Mouse (Mus musculus): ENCODE results near the gene Serpina3i. TPM values are rescaled to one million over a fixed set of nuclear protein-coding genes. Genes with fewer than 3 reads are reported as not detected.

Gene Serpina3i
- polyA plus RNA-seq, 1 experiment from 2014 or later: not detected

DNA sequence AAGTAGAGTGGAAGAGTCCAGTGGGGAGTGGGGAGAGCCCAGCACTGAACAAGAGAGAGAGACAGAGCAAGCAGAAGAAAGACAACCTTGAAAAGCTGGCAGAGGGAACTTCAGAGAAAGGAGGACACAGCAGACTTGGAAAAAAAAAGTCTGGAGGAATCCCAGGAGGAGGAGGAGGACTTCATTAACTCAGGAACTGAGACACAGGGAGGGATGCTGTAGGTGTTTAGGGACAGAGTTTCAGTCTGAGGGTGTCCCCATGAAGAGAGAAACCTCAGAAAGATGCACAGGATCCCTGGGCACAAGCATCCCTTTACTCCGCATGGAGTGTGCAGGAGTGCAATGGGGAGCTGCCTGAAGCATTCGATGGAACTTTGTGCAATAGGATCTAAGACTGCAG lies 35.1 kb downstream of the Serpina3i start:
- Histone ChIP-seq H3K4me3 (ENCODE audit: control insufficient read depth in 1 of 2, insufficient read depth in 1 of 2, low read depth in 1 of 2, low read length in 2 of 2) (no peak overlapping the region), H3K4me2 (ENCODE audit: low read length) (no peak overlapping the region), H3K27me3 (ENCODE audit: control insufficient read depth, insufficient read depth, low read length) (no peaks in the 10 kb centered on the region), H3K9ac (ENCODE audit: low read length) (no peak overlapping the region), H3K9me3 (ENCODE audit: control insufficient read depth, low read length) (no peaks in the 10 kb centered on the region), H3K27ac (replicated peaks in 1 of 2; ENCODE audit: control insufficient read depth in 1 of 2, insufficient read depth in 1 of 2, low read depth in 2 of 2, low read length in 2 of 2) (no peak overlapping the region), H3K4me1 (ENCODE audit: control insufficient read depth in 2 of 2, insufficient read depth in 2 of 2, low read length in 2 of 2) (no peaks in the 10 kb centered on the region), H3K36me3 (ENCODE audit: control insufficient read depth, insufficient read depth, low read length) (no peaks in the 10 kb centered on the region)
- no peak for ATAC-seq (ENCODE audit: insufficient number of reproducible peaks, insufficient read depth, low FRiP score, low read depth)
- 64% methylated on average over 2 of the region's 2 CpGs for WGBS

- Histone ChIP-seq H3K4me1 (ENCODE audit: control insufficient read depth in 2 of 2, insufficient read depth in 2 of 2, low read length in 2 of 2) (no peaks in the 10 kb centered on the region), H3K4me3 (ENCODE audit: control insufficient read depth in 1 of 2, insufficient read depth in 1 of 2, low read depth in 1 of 2, low read length in 2 of 2) (no peak overlapping the region), H3K27ac (replicated peaks in 1 of 2; ENCODE audit: control insufficient read depth in 1 of 2, insufficient read depth in 1 of 2, low read depth in 2 of 2, low read length in 2 of 2) (no peak overlapping the region), H3K36me3 (ENCODE audit: control insufficient read depth, insufficient read depth, low read length) (no peaks in the 10 kb centered on the region), H3K27me3 (ENCODE audit: control insufficient read depth, insufficient read depth, low read length) (no peaks in the 10 kb centered on the region), H3K9me3 (ENCODE audit: control insufficient read depth, low read length) (no peaks in the 10 kb centered on the region), H3K9ac (ENCODE audit: low read length) (no peak overlapping the region), H3K4me2 (ENCODE audit: low read length) (no peak overlapping the region)
- no peak for ATAC-seq (ENCODE audit: insufficient number of reproducible peaks, insufficient read depth, low FRiP score, low read depth)
- 71% methylated on average over 4 of the region's 4 CpGs for WGBS
Measured at GRCm38 (mm10) chr12:104305991-104306390, 43.1 kb downstream of the Serpina3i start.

DNA sequence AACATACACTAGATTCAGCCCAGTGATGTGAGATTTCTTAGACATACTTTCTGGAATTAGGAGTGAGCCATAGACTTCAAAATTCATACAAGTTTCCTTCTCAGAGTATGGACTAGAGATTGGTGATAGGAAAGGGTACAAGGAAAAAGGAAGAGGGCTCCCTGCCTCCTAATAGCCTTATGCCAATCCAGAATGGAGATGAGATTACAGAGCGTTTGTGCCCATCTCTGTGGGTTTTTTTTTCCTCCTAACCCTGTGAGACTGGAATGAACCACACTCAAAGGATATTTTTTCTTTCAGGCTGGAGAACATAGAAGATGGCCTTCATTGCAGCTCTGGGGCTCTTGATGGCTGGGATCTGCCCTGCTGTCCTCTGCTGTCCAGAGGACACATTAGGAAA lies 51.3 kb downstream of the Serpina3i start, which contains the start of gene Serpina3j:
Gene Serpina3j (plus strand): TSS at position 301 of the 400 bp plus-strand sequence.
- Histone ChIP-seq H3K9ac (ENCODE audit: low read length) (no peak within 1 kb of the TSS), H3K4me2 (ENCODE audit: low read length) (no peak within 1 kb of the TSS), H3K9me3 (ENCODE audit: control insufficient read depth, low read length) (0 out of 2 replicates have a peak, but pooled peaks cover 4% of the 10 kb centered on the region), H3K4me3 (ENCODE audit: control insufficient read depth in 1 of 2, insufficient read depth in 1 of 2, low read depth in 1 of 2, low read length in 2 of 2) (no peak within 1 kb of the TSS), H3K27me3 (ENCODE audit: control insufficient read depth, insufficient read depth, low read length) (no peaks in the 10 kb centered on the region), H3K4me1 (ENCODE audit: control insufficient read depth in 2 of 2, insufficient read depth in 2 of 2, low read length in 2 of 2) (no peaks in the 10 kb centered on the region), H3K27ac (replicated peaks in 1 of 2; ENCODE audit: control insufficient read depth in 1 of 2, insufficient read depth in 1 of 2, low read depth in 2 of 2, low read length in 2 of 2) (no peak within 1 kb of the TSS), H3K36me3 (ENCODE audit: control insufficient read depth, insufficient read depth, low read length) (no peaks in the 10 kb centered on the region)
- WGBS: 70% methylated on average over 1 of the region's 1 CpGs
- no peak; the same call in 1 of the 2 replicates for ATAC-seq (ENCODE audit: insufficient number of reproducible peaks, insufficient read depth, low FRiP score, low read depth)

Other genes with a start within 250 kb of the Serpina3i start
- 0.27 and 0.36 TPM in 2 replicates for gene Serpina9, start 249.4 kb upstream of the Serpina3i start, polyA plus RNA-seq (2014; fragmentation: Nextera tagmentation; extraction: Ambion mirVana)
- gene Serpina12, start 218.7 kb upstream of the Serpina3i start, polyA plus RNA-seq (2014; fragmentation: Nextera tagmentation; extraction: Ambion mirVana): not detected in 2 replicates
- not detected in 2 replicates for gene Serpina5, start 162.0 kb upstream of the Serpina3i start, polyA plus RNA-seq (2014; fragmentation: Nextera tagmentation; extraction: Ambion mirVana)
- gene Serpina3a, start 150.4 kb upstream of the Serpina3i start, polyA plus RNA-seq (2014; fragmentation: Nextera tagmentation; extraction: Ambion mirVana): not detected in 2 replicates
- gene Serpina3b, start 135.1 kb upstream of the Serpina3i start, polyA plus RNA-seq (2014; fragmentation: Nextera tagmentation; extraction: Ambion mirVana): 0.19 TPM in 1 of 2 replicates, not detected in the other
- 0.08 TPM in 1 of 2 replicates, not detected in the other for gene Serpina3c, start 109.3 kb upstream of the Serpina3i start, polyA plus RNA-seq (2014; fragmentation: Nextera tagmentation; extraction: Ambion mirVana)
- gene Serpina3f, start 48.6 kb upstream of the Serpina3i start, polyA plus RNA-seq (2014; fragmentation: Nextera tagmentation; extraction: Ambion mirVana): not detected in 2 replicates
- 2.4 and 3.7 TPM in 2 replicates for gene Serpina3g, start 26.9 kb upstream of the Serpina3i start, polyA plus RNA-seq (2014; fragmentation: Nextera tagmentation; extraction: Ambion mirVana)
- gene Serpina3j, start 51.4 kb downstream of the Serpina3i start, polyA plus RNA-seq (2014; fragmentation: Nextera tagmentation; extraction: Ambion mirVana): not detected in 2 replicates
- not detected in 2 replicates for gene Serpina3k, start 75.4 kb downstream of the Serpina3i start, polyA plus RNA-seq (2014; fragmentation: Nextera tagmentation; extraction: Ambion mirVana)
- not detected in 2 replicates for gene Serpina3m, start 75.4 kb downstream of the Serpina3i start, polyA plus RNA-seq (2014; fragmentation: Nextera tagmentation; extraction: Ambion mirVana)
- gene Serpina3n, start 143.6 kb downstream of the Serpina3i start, polyA plus RNA-seq (2014; fragmentation: Nextera tagmentation; extraction: Ambion mirVana): 0.16 and 0.28 TPM in 2 replicates
- gene Gsc, start 210.2 kb downstream of the Serpina3i start, polyA plus RNA-seq (2014; fragmentation: Nextera tagmentation; extraction: Ambion mirVana): 0.16 TPM in 1 of 2 replicates, not detected in the other

Data from heart, embryonic 14.5 days (tissue).